Mouse (Mus musculus) limb, embryonic 12.5 days (tissue): Measurements from ENCODE around the gene Uqcr11. TPM values are rescaled to one million over a fixed set of nuclear protein-coding genes. Genes with fewer than 3 reads are reported as not detected.

Experiments
- ATAC-seq: fragments of 200-750 bp; cut with Nextera tagmentation; 2 replicates; pipeline ENCODE4 v1.8.0; 2017; ENCODE audit warnings: low read depth, moderate TSS enrichment; ENCODE audit not compliant: insufficient number of reproducible peaks, insufficient read depth, low FRiP score, low TSS enrichment
- H3K27ac ChIP-seq: fragments of 300-500 bp; sonication (generic); 2 replicates; pipeline ENCODE4 v1.5.1; 2016; ENCODE audit warnings: mild to moderate bottlenecking, moderate library complexity
- H3K27me3 ChIP-seq: fragments of 300-500 bp; sonication (generic); 2 replicates; pipeline ENCODE4 v1.6.1; 2016; ENCODE audit warnings: mild to moderate bottlenecking, moderate library complexity
- H3K36me3 ChIP-seq: fragments of 300-500 bp; sonication (generic); 2 replicates; pipeline ENCODE4 v1.6.1; 2016; ENCODE audit warnings: mild to moderate bottlenecking, moderate library complexity
- H3K4me1 ChIP-seq: fragments of 300-500 bp; sonication (generic); replicated peaks from 2 replicates; pipeline ENCODE4 v1.6.1; 2016
- H3K4me2 ChIP-seq: fragments of 300-500 bp; sonication (generic); 2 replicates; pipeline ENCODE4 v1.6.1; 2016; ENCODE audit warnings: mild to moderate bottlenecking, moderate library complexity
- H3K4me3 ChIP-seq: fragments of 300-500 bp; sonication (generic); replicated peaks from 2 replicates; pipeline ENCODE4 v1.5.1; 2016; ENCODE audit warnings: mild to moderate bottlenecking
- H3K9ac ChIP-seq: fragments of 300-500 bp; sonication (generic); replicated peaks from 2 replicates; pipeline ENCODE4 v1.6.1; 2016; ENCODE audit warnings: mild to moderate bottlenecking, moderate library complexity
- H3K9me3 ChIP-seq: fragments of 300-500 bp; sonication (generic); 2 replicates; pipeline ENCODE4 v1.6.1; 2016; ENCODE audit warnings: mild to moderate bottlenecking, moderate library complexity
- WGBS: fragments of 180-500 bp; shearing (Covaris S2); methylation state at CpG from one replicate; pipeline ENCODE4 v1.1.7; 2016; 5-methylcytosine and 5-hydroxymethylcytosine counted together
- polyA plus RNA-seq: library from polyadenylated mRNA; unstranded; fragments of >200 nt; fragmentation: Nextera tagmentation; extraction: Ambion mirVana; gene quantifications from 2 replicates; pipeline ENCODE4 v1.2.1, GENCODE M21; 2016

Gene Uqcr11
- polyA plus RNA-seq, 1 experiment from 2014 or later: 416 TPM

DNA sequence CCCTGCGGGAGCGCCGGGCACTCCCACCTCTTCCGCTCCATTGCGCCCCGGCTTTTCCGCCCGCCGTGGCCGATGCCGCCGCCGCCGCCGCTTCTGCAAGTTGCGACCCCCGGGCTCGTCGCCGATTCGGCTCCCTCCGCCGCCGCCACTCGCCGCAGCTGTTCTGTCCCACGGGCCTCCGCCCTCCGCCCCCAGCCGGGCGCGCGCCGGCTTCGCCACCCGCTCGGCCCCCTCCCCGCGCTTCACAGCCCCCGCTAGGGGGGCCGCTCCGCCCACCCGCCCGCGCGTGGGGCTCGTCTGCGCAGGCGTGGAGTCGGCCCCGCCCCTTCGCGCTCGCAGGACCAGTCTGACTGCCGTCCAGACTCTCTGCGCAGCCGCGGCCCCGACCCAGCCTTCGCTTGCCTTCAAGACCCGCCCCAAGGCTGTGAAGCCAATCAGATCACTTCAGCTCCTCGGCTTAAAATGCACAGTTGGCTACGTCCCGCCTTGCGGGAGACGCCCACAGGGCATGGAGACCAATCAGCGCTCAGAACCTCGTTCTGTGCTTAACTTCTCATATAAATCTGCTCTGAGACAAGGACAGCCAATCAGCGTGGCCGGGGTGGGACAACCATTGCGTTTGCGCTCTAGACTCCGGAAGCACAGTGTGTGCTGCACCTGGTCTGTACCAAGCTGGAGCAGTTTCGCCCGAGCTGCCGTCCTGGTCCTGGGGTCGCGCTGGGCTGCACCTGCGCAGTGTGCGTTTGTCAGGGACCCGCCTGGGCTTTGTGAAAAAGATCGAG lies 7.2 kb downstream of the Uqcr11 start, which contains the start of gene Mbd3:
Gene Mbd3, minus strand, starts transcription at position 360 of the 782 bp plus-strand sequence.
- Histone ChIP-seq H3K4me1 (peaks cover 33% of the 10 kb centered on the region), H3K4me2 (peak within 1 kb of the TSS; percentile 88), H3K36me3 (peaks cover 68% of the 10 kb centered on the region), H3K27ac (peak within 1 kb of the TSS; percentile 99), H3K9me3 (0 out of 2 replicates have a peak, but pooled peaks cover 5% of the 10 kb centered on the region), H3K27me3 (no peaks in the 10 kb centered on the region), H3K4me3 (peak within 1 kb of the TSS; percentile 74), H3K9ac (peak within 1 kb of the TSS; percentile 95)
- under 1% methylated on average over 82 of the region's 82 CpGs for WGBS
- ATAC-seq: peak; percentile 97

DNA sequence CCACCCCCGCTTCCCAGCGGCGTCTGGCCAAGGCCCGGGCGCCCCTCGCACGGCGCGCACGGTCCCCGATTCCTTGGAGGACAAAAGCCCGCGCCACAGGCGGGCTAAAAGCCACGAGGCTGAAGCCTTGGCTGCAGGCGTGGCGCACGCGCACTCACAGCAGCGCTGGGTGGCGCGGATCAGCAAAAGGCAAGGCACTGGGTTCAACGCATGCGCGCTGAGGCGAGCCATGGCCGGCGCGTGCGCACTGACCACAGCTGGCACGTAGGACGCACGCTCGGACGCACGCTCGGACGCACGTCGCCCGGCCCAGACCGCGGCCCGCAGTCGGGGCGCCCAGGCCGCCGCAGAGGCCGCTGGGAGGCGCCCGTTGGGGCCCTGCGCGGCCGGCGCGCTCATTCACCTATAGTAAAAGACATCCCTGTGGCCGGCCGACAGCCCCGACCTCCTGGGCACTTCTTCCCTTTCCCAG lies 7.9 kb downstream of the Uqcr11 start:
- Histone ChIP-seq H3K4me3 (peak overlapping the region; percentile 74), H3K27me3 (no peaks in the 10 kb centered on the region), H3K9me3 (0 out of 2 replicates have a peak, but pooled peaks cover 5% of the 10 kb centered on the region), H3K36me3 (peaks cover 68% of the 10 kb centered on the region), H3K9ac (peak overlapping the region; percentile 95), H3K27ac (peak overlapping the region; percentile 99), H3K4me1 (peaks cover 33% of the 10 kb centered on the region), H3K4me2 (peak overlapping the region; percentile 88)
- peak; percentile 70 for ATAC-seq
- under 1% methylated on average over 58 of the region's 59 CpGs for WGBS

DNA sequence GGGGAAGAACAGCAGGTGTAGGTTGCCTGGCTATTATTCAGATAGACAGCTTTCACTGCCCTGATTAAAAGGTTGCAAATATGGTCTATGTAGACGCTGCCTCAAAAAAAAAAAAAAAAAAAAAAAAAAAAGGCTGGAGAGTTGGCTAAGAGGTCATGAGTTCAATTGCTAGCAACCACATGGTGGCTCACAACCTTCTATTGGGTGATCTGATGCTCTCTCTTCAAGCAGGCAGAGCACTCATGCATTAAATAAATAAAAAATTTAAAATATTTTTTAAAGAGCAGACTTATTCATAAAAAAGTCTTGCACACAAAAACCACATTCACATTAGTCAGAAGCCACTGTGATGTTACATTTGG lies 8.5 kb downstream of the Uqcr11 start:
- 0% methylated on average over 1 of the region's 1 CpGs for WGBS

DNA sequence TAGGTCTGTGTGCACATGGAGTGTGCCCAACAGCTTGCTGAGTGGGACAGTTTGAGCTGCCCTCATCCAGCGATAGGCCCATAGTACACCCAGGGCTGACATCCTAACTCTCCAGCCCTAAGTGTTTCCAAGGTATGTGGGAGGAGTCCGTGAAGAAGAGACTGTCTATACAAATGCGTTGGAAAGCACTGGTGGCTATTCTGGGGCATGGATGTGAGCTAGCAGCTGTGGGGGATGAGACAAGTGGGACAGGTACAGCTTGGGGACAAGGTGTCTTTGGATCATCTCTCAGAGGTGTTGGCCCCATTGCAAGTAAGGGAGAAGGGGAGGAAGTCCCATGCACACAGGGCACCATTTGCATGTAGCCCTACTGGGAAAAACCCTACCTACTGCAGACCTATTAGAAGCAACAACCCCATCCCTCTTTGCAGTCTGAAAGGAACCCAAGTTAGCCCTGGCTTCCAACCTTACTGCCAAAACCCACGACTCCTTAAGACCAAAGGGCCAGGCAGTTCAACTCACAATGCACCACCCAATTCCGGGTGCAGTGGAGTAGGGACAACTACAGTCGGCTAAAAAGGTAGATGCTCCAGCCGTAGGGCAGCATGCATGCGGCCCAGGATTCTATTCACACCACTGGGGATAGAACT lies 9.0 kb downstream of the Uqcr11 start:
- Histone ChIP-seq H3K4me2 (peak overlapping the region; percentile 88), H3K36me3 (peaks cover 68% of the 10 kb centered on the region), H3K4me3 (peak overlapping the region; percentile 74), H3K27me3 (no peaks in the 10 kb centered on the region), H3K4me1 (peaks cover 33% of the 10 kb centered on the region), H3K27ac (peak overlapping the region; percentile 80), H3K9ac (peak overlapping the region; percentile 95), H3K9me3 (no peaks in the 10 kb centered on the region)
- no peak for ATAC-seq
- 65% methylated on average over 8 of the region's 8 CpGs for WGBS

More for the DNA sequence above, 8.5 kb downstream of the Uqcr11 start:
- Histone ChIP-seq H3K9ac (peak overlapping the region; percentile 95), H3K4me3 (peak overlapping the region; percentile 74), H3K4me1 (peaks cover 33% of the 10 kb centered on the region), H3K4me2 (peak overlapping the region; percentile 88), H3K27ac (peak overlapping the region; percentile 99), H3K9me3 (no peaks in the 10 kb centered on the region), H3K36me3 (peaks cover 68% of the 10 kb centered on the region), H3K27me3 (no peaks in the 10 kb centered on the region)
- no peak for ATAC-seq

DNA sequence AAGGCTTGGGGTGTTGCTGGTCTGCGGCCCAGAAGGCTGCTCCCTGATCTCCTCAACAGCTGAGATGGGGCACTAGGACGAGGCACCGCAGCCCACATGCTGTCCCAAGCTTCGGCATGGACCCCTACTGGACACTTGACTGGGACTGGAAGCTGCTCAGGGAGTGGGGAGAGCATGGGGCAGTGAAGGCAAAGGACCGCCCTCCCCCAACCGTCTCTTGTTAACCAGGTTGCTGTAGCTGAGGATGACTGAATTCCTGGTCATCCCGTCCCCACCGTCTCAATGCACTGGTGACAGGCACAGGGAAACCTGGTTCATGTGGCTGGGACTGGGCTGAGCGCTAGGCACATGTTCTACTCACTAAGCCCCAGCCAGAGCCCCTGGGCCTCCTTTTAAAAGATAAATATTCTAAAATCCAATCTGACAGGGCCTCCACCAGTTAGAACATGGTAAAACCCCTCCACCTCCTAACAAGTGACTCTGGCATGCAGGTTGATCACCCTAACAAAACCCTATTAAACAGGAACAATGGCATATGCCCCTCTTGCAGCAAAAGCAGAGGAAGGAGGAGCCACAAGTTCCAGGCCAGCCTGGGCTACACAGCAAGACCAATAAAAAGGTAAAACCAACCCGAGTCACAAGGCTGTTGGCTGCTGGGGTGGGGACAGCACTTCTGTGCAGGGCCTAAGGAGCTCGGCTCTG lies 9.7 kb downstream of the Uqcr11 start:
- H3K4me2 ChIP-seq: peak overlapping the region; percentile 88
- no peaks in the 10 kb centered on the region for H3K9me3 ChIP-seq
- peak overlapping the region; percentile 36; the same call in 1 of the 2 replicates for H3K27ac ChIP-seq
- H3K9ac ChIP-seq: peak overlapping the region; percentile 95; the same call in 1 of the 2 replicates
- peak overlapping the region; percentile 74 for H3K4me3 ChIP-seq
- 88% methylated on average over 11 of the region's 11 CpGs for WGBS
- peaks cover 68% of the 10 kb centered on the region for H3K36me3 ChIP-seq
- peaks cover 33% of the 10 kb centered on the region for H3K4me1 ChIP-seq
- ATAC-seq: no peak
- no peaks in the 10 kb centered on the region for H3K27me3 ChIP-seq

DNA sequence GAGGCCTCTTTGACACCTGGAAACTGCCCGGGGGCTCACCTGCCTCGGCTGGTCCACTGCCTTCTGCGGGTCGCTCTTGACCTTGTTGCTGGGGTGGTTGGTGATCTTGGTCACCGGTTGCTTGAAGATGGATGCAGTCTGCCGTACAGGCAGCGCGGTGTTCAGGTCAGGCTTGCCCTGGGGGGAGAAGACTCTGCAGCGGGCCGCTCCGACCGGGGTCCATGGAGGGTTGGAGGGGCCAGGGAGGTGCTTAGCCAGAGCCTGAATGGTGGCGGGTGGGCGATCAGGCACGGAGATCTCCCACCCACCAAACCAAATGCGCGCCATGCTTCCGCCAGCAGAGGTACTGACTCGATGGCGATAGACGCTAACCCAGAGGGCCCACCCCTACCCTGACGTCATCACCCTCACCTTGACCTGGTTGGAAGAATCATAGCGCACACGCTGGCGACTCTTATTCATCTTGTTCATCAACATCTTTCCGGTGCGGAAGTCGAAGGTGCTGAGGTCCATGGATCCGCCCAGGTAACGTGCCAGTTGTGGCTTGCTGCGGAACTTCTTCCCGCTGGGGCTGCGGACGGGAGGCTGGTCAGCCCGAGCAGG lies 11.5 kb downstream of the Uqcr11 start:
- Histone ChIP-seq H3K9me3 (no peaks in the 10 kb centered on the region), H3K9ac (no peak overlapping the region), H3K36me3 (peaks cover 76% of the 10 kb centered on the region), H3K4me3 (no peak overlapping the region; the same call in 1 of the 2 replicates), H3K4me1 (peaks cover 21% of the 10 kb centered on the region), H3K4me2 (no peak overlapping the region), H3K27me3 (no peaks in the 10 kb centered on the region), H3K27ac (no peak overlapping the region)
- ATAC-seq: no peak
- 94% methylated on average over 35 of the region's 35 CpGs for WGBS

DNA sequence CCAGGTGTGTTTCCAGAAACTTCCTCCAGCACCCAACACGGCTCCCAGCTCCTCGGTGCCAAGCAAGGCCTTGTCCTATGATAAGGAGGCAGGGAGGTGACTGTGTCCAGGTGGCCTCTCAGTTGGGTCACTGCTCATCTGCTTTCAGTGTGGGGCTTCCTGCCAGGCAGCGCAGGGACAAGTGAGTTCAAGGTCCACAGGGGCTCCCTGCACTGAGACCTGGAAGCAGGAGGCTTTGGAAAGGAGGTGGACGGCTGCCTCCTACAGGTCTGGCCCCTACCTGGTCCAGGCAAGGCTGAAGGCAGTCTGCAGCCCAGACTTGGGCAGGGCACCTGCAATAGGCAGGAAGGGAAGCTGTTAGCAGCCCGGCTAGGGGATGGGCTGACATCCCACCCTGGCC lies 13.9 kb downstream of the Uqcr11 start:
- no peaks in the 10 kb centered on the region for H3K9me3 ChIP-seq
- no peak overlapping the region for H3K4me3 ChIP-seq
- H3K36me3 ChIP-seq: peaks cover 81% of the 10 kb centered on the region
- no peak overlapping the region for H3K4me2 ChIP-seq
- 93% methylated on average over 5 of the region's 5 CpGs for WGBS
- no peak for ATAC-seq
- peaks cover 26% of the 10 kb centered on the region for H3K4me1 ChIP-seq
- H3K9ac ChIP-seq: no peak overlapping the region
- no peak overlapping the region for H3K27ac ChIP-seq
- H3K27me3 ChIP-seq: no peaks in the 10 kb centered on the region

DNA sequence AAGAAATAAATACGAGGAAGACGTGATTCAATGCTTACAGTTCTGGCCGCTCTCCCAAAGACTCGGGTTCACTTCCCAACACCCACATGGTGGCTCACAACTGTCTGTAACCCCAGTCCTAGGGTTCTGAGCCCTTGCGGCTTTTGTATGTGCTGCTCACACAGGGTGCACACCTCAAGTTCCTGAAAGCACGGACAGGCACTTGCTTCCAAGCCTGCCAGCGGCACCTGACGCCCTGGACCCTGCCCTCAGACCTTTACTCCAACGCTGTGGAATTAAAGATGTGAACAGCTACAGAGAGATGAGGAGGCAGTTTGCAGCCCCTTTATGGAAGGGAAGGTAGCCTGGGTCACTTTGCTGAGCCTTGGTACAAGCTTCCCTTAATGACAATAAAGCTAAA lies 15.9 kb downstream of the Uqcr11 start:
- no peak for ATAC-seq
- WGBS: 89% methylated on average over 9 of the region's 9 CpGs
- H3K27ac ChIP-seq: no peak overlapping the region
- H3K36me3 ChIP-seq: peaks cover 61% of the 10 kb centered on the region
- H3K9ac ChIP-seq: no peak overlapping the region
- no peak overlapping the region for H3K4me2 ChIP-seq
- no peaks in the 10 kb centered on the region for H3K9me3 ChIP-seq
- no peak overlapping the region; the same call in 1 of the 2 replicates for H3K4me3 ChIP-seq
- no peaks in the 10 kb centered on the region for H3K27me3 ChIP-seq
- H3K4me1 ChIP-seq: peaks cover 12% of the 10 kb centered on the region

DNA sequence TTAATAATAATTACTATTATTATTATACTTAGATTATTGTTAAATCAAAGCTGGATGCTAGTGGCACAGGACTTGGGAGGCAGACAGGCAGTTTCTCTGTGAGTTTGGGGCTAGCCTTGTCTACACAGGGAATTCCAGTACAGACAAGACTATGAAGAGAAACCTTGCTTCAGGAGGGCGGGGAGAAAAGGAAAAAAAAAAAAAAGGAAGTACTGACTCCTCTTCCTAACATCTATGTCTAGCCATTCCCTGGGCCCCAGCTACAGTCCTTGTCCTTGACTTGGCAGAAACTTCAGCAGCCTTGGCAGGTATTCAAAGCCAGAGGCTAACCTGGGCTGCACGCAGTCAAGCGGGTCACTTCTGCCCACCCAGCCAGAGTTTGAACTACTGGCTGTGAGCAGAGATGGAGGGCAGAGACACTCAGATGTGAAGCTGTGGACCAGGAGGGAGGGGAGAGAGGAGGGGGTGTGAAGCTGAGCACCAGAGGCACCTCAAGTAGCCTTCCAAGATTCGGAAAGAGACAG lies 17.4 kb downstream of the Uqcr11 start:
- 65% methylated on average over 4 of the region's 4 CpGs for WGBS
- Histone ChIP-seq H3K9me3 (no peaks in the 10 kb centered on the region), H3K4me3 (no peak overlapping the region), H3K4me2 (no peak overlapping the region), H3K36me3 (peaks cover 59% of the 10 kb centered on the region), H3K27ac (no peak overlapping the region), H3K27me3 (no peaks in the 10 kb centered on the region), H3K4me1 (peaks cover 24% of the 10 kb centered on the region), H3K9ac (no peak overlapping the region)
- ATAC-seq: no peak

DNA sequence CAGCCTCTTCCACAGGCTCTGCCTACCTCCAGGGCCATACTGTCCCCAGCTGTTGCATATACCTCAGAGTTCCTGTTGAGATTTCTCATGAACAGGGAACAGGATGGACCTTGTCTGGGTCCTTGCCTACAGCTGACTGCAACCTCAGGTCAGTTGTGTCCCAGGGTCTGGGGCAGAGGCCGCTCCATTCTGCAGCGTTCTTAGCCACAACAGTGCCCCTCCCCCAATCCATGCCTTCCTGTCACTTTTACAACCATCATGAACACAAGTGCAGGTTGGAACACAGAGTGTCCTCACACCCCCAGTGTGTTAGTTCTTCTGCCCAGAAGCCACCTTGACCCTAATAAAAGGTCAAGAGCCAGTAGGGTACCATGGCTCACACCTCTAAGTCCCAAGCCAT lies 17.9 kb downstream of the Uqcr11 start:
- 14% methylated on average over 2 of the region's 2 CpGs for WGBS
- peak overlapping the region; percentile 97; the same call in 1 of the 2 replicates for H3K4me3 ChIP-seq
- peak overlapping the region; percentile 84 for H3K27ac ChIP-seq
- H3K4me2 ChIP-seq: peak overlapping the region; percentile 88
- peaks cover 59% of the 10 kb centered on the region for H3K36me3 ChIP-seq
- H3K9ac ChIP-seq: 0 out of 2 replicates have a peak overlapping the region, but pooled peaks have one; percentile 97
- ATAC-seq: no peak
- peaks cover 29% of the 10 kb centered on the region for H3K4me1 ChIP-seq
- no peaks in the 10 kb centered on the region for H3K9me3 ChIP-seq
- H3K27me3 ChIP-seq: no peaks in the 10 kb centered on the region
